Mouse (Mus musculus) midbrain, embryonic 11.5 days (tissue): Measurements from ENCODE around the gene Fem1a. TPM values are rescaled to one million over a fixed set of nuclear protein-coding genes. Genes with fewer than 3 reads are reported as not detected.

ENCODE experiments used
- ATAC-seq: fragments of 200-750 bp; cut with Nextera tagmentation; 2 replicates; pipeline ENCODE4 v1.8.0; 2017; ENCODE audit warnings: moderate TSS enrichment, moderate library complexity; ENCODE audit not compliant: low FRiP score
- DNase-seq: peaks from one replicate; pipeline ENCODE4 v3.0.0; 2015; ENCODE audit warnings: low spot score; ENCODE audit errors: missing footprints
- H3K27ac ChIP-seq: fragments of 300-500 bp; sonication (generic); 2 replicates; pipeline ENCODE4 v1.5.1; 2014; ENCODE audit warnings: low read depth, low read length
- H3K27me3 ChIP-seq: fragments of 300-500 bp; sonication (generic); 2 replicates; pipeline ENCODE4 v1.6.1; 2014; ENCODE audit warnings: mild to moderate bottlenecking, low read length, moderate library complexity, mixed read lengths; ENCODE audit not compliant: control insufficient read depth, insufficient read depth
- H3K36me3 ChIP-seq: fragments of 300-500 bp; sonication (generic); 2 replicates; pipeline ENCODE4 v1.6.1; 2014; ENCODE audit warnings: mild to moderate bottlenecking, low read length, moderate library complexity, mixed read lengths; ENCODE audit not compliant: control insufficient read depth, insufficient read depth
- H3K4me1 ChIP-seq: fragments of 300-500 bp; sonication (generic); 2 replicates; pipeline ENCODE4 v1.6.1; 2014; ENCODE audit warnings: low read length; ENCODE audit not compliant: control insufficient read depth, insufficient read depth
- H3K4me2 ChIP-seq: fragments of 300-500 bp; sonication (generic); 2 replicates; pipeline ENCODE4 v1.6.1; 2014; ENCODE audit warnings: mild to moderate bottlenecking, moderate library complexity
- H3K4me3 ChIP-seq: fragments of 300-500 bp; sonication (generic); 2 replicates; pipeline ENCODE4 v1.5.1; 2014; ENCODE audit warnings: low read depth, low read length
- H3K9ac ChIP-seq: fragments of 300-500 bp; sonication (generic); 2 replicates; pipeline ENCODE4 v1.6.1; 2014; ENCODE audit warnings: low read length
- H3K9me3 ChIP-seq: fragments of 300-500 bp; sonication (generic); 2 replicates; pipeline ENCODE4 v1.6.1; 2016; ENCODE audit warnings: low read length; ENCODE audit not compliant: control insufficient read depth
- WGBS: fragments of 180-500 bp; shearing (Covaris S2); extraction: QIAGEN DNeasy Blood & Tissue Kit; methylation state at CpG from one replicate; pipeline ENCODE4 v1.1.7; 2014; 5-methylcytosine and 5-hydroxymethylcytosine counted together
- polyA plus RNA-seq: library from polyadenylated mRNA; unstranded; fragments of >200 nt; fragmentation: Nextera tagmentation; extraction: Ambion mirVana; gene quantifications from 2 replicates; pipeline ENCODE4 v1.2.1, GENCODE M21; 2014

The Fem1a gene
- polyA plus RNA-seq, 1 experiment from 2014 or later: 12.7 TPM

DNA sequence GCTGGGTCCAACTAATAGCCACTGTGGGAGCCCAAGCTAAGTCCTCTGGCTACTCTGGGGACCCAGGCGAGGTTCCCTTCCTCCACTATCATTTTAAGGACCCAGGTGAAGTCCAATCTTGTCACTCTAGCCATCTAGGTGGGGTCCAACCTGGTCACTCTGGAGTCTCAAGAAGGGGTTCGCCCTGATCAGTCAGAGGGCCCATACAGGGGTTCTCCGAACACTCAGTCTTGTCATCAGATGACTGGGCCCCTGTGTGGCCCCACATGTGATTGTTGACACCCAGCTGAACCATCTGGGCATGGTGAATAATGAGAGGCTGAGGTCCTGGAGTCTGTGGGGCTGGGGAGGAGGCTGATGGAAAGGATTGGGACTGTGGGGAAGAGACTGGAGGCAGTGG is 13.1 kb downstream of the Fem1a start:
- Histone ChIP-seq H3K9me3 (no peaks in the 10 kb centered on the region), H3K27ac (no peak overlapping the region), H3K36me3 (no peaks in the 10 kb centered on the region), H3K9ac (peak overlapping the region; percentile 65), H3K4me3 (peak overlapping the region; percentile 30; the same call in 1 of the 2 replicates), H3K27me3 (no peaks in the 10 kb centered on the region), H3K4me2 (peak overlapping the region; percentile 69), H3K4me1 (peaks cover 7% of the 10 kb centered on the region)
- DNase-seq (no peak), ATAC-seq (peak; percentile 18; the same call in 1 of the 2 replicates)
- whole genome bisulfite sequencing: 81% methylated on average over 3 of the region's 3 CpGs

GRCm38 (mm10) chr17:56271609-56272253 is 15.1 kb downstream of the Fem1a start:
- Histone ChIP-seq H3K9ac (no peak overlapping the region), H3K4me1 (peaks cover 13% of the 10 kb centered on the region), H3K27me3 (no peaks in the 10 kb centered on the region), H3K27ac (no peak overlapping the region), H3K4me3 (no peak overlapping the region), H3K9me3 (no peaks in the 10 kb centered on the region), H3K4me2 (no peak overlapping the region), H3K36me3 (no peaks in the 10 kb centered on the region)
- DNase-seq (no peak), ATAC-seq (no peak)
- 85% methylated on average over 12 of the region's 12 CpGs for WGBS

- no peak for ATAC-seq
- no peak overlapping the region for H3K27ac ChIP-seq
- no peaks in the 10 kb centered on the region for H3K9me3 ChIP-seq
- no peak overlapping the region for H3K9ac ChIP-seq
- no peak overlapping the region for H3K4me2 ChIP-seq
- peaks cover 15% of the 10 kb centered on the region for H3K4me1 ChIP-seq
- no peak overlapping the region for H3K4me3 ChIP-seq
- 74% methylated on average over 3 of the region's 3 CpGs for WGBS
- H3K27me3 ChIP-seq: no peaks in the 10 kb centered on the region
- H3K36me3 ChIP-seq: no peaks in the 10 kb centered on the region
- no peak for DNase-seq
Observed at GRCm38 (mm10) chr17:56272644-56273043, 16.0 kb downstream of the Fem1a start.

DNA sequence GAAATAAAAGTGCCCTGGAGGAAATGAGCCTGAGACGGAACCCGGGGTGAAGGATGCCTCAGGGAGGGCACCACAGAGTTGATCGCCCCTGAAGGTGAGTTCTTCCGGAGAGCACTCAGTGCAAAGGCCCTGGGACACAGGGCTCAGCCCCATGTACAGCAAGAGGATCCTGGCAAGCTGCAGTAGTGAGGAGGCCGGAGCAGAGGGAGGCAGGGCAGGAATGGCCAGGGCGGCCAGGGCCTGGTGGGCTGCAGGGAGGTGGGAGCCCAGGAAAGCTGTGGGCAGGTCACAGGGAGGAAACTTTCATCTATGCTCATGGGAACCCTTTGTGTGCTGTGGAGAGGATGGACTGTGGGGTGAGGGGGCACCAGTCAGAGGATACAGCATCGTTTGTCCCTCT is 16.9 kb downstream of the Fem1a start:
- no peak for DNase-seq
- peaks cover 15% of the 10 kb centered on the region for H3K4me1 ChIP-seq
- H3K9ac ChIP-seq: no peak overlapping the region
- no peak for ATAC-seq
- no peaks in the 10 kb centered on the region for H3K36me3 ChIP-seq
- H3K4me2 ChIP-seq: no peak overlapping the region
- H3K27ac ChIP-seq: no peak overlapping the region
- no peaks in the 10 kb centered on the region for H3K9me3 ChIP-seq
- H3K4me3 ChIP-seq: no peak overlapping the region
- 84% methylated on average over 7 of the region's 7 CpGs for WGBS
- no peaks in the 10 kb centered on the region for H3K27me3 ChIP-seq

DNA sequence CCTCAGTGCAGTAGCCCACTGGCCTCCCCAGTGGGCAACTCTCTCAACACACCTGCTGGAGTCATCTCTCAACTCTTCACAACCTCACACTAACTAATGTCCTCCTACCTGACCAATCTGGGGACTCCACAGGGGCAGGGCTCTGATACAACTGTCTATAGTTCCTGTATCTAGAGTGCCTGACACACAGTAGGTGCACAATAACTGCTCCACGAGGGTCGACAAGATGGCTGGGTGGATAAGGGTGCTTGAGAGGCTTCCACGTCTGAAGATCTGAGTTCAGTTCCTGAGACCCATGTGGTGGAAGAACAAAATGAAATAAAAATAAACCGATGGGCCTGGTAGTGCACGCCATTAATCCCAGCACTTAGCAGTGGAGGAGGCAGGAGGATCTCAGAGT is 17.4 kb downstream of the Fem1a start:
- Histone ChIP-seq H3K4me3 (no peak overlapping the region), H3K9me3 (no peaks in the 10 kb centered on the region), H3K36me3 (no peaks in the 10 kb centered on the region), H3K9ac (no peak overlapping the region), H3K27me3 (no peaks in the 10 kb centered on the region), H3K27ac (no peak overlapping the region), H3K4me2 (no peak overlapping the region), H3K4me1 (peaks cover 13% of the 10 kb centered on the region)
- no peak for ATAC-seq
- 95% methylated on average over 5 of the region's 5 CpGs for WGBS
- no peak for DNase-seq

- H3K27ac ChIP-seq: no peak overlapping the region
- peak overlapping the region; percentile 43 for H3K4me3 ChIP-seq
- peaks cover 8% of the 10 kb centered on the region; the same call in 1 of the 2 replicates for H3K4me1 ChIP-seq
Observed at GRCm38 (mm10) chr17:56275842-56276480, 19.4 kb downstream of the Fem1a start.

DNA sequence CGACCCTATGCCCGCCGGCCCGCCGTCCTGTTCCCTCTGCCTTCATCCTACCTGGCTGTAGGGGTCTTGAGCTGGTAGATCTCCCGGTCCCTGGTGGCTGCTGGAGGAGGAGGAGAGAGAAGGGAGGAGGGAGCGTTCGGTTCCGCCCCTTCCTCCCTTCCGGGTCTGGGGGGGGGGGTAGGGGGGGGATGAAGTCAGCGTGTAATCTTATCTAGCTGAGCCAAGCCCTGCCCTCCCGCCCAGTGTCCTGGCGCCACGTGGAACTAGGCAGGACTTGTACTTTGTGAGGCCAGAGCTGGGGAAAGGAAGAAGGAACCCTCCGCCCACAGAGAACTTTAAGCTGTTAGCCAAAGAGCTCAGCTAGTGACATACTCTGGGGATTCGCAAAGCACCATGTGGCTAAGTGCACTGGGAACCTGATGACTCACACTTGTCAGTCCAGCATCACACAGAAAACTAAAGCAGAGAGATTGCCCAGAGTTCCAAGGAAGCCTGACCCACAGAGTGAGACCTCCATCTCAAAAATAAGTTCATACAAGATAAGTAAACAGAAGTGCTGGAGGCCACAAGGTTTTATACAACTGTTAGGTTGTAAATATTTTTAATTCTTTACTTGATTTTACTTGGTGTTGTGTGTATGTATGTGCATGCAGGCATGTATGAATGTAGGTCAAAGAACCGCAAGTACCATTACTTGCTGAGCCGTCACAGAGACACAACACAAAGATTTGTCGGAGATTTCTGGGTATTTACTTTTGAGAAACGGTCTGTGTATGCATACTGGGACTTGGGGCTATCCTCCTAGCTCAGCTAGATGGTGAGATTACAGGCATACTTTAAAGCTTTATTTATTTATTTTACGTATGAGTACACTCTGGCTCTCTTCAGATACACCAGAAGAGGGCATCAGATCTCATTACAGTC is 20.3 kb downstream of the Fem1a start, which contains the start of gene Ticam1:
Gene Ticam1, minus strand, starts transcription at position 144 of the 924 bp plus-strand sequence.
- ATAC-seq: peak; percentile 91
- H3K9ac ChIP-seq: peak within 1 kb of the TSS; percentile 58

More at GRCm38 (mm10) chr17:56275842-56276480, 19.4 kb downstream of the Fem1a start:
- 0 out of 2 replicates have a peak, but pooled peaks cover 2% of the 10 kb centered on the region for H3K36me3 ChIP-seq
- 31% methylated on average over 5 of the region's 5 CpGs for WGBS
- no peaks in the 10 kb centered on the region for H3K27me3 ChIP-seq
- H3K9me3 ChIP-seq: no peaks in the 10 kb centered on the region
- ATAC-seq (no peak), DNase-seq (peak; percentile 90)
- H3K4me2 ChIP-seq: peak overlapping the region; percentile 61
- H3K9ac ChIP-seq: peak overlapping the region; percentile 58

DNA sequence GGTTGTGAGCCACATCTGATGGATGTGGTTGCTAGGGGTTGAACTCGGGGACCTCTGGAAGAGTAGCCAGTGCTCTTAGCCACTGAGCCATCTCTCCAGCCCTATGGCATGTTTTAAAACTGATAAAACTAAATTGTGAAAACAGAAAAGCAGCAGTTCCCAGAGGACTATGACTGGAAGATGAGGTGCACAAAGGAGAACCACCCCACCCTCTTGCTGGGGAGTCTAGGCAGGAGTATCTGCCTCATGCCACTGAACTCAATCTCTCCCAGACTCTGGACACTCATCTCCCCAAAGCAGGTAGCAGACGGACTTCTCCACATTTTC is 20.9 kb downstream of the Fem1a start:
- Histone ChIP-seq H3K4me2 (no peak overlapping the region), H3K27me3 (no peaks in the 10 kb centered on the region), H3K9me3 (no peaks in the 10 kb centered on the region), H3K27ac (no peak overlapping the region), H3K9ac (no peak overlapping the region), H3K4me3 (no peak overlapping the region), H3K4me1 (peaks cover 8% of the 10 kb centered on the region; the same call in 1 of the 2 replicates), H3K36me3 (0 out of 2 replicates have a peak, but pooled peaks cover 6% of the 10 kb centered on the region)
- no peak for DNase-seq
- peak; percentile 10; the same call in 1 of the 2 replicates for ATAC-seq
- WGBS: 52% methylated on average over 2 of the region's 2 CpGs

More for the DNA sequence above, 20.3 kb downstream of the Fem1a start, which contains the start of gene Ticam1:
- WGBS: 7% methylated on average over 21 of the region's 21 CpGs
- Histone ChIP-seq H3K9me3 (no peaks in the 10 kb centered on the region), H3K4me3 (peak within 1 kb of the TSS; percentile 43), H3K27me3 (no peaks in the 10 kb centered on the region), H3K27ac (peak within 1 kb of the TSS; percentile 50; the same call in 1 of the 2 replicates), H3K4me2 (peak within 1 kb of the TSS; percentile 61), H3K4me1 (peaks cover 8% of the 10 kb centered on the region; the same call in 1 of the 2 replicates), H3K36me3 (0 out of 2 replicates have a peak, but pooled peaks cover 6% of the 10 kb centered on the region)
- peak; percentile 97 for DNase-seq
